Mouse (Mus musculus) midbrain, embryonic 10.5 days (tissue): ENCODE results near the gene Rps11. TPM values are rescaled to one million over a fixed set of nuclear protein-coding genes. Genes with fewer than 3 reads are reported as not detected.

Experiments
- DNase-seq: peaks from one replicate; pipeline ENCODE4 v3.0.0-alpha.2; 2017; ENCODE audit warnings: low spot score
- H3K27ac ChIP-seq: fragments of 300-500 bp; sonication (generic); replicated peaks from 2 replicates; pipeline ENCODE4 v1.5.1; 2016; ENCODE audit warnings: mild to moderate bottlenecking
- H3K27me3 ChIP-seq: fragments of 300-500 bp; sonication (generic); 2 replicates; pipeline ENCODE4 v1.6.1; 2016; ENCODE audit warnings: low read depth, mild to moderate bottlenecking; ENCODE audit not compliant: poor library complexity, severe bottlenecking
- H3K36me3 ChIP-seq: fragments of 300-500 bp; sonication (generic); 2 replicates; pipeline ENCODE4 v1.6.1; 2016; ENCODE audit warnings: mild to moderate bottlenecking, moderate library complexity
- H3K4me1 ChIP-seq: fragments of 300-500 bp; sonication (generic); 2 replicates; pipeline ENCODE4 v1.6.1; 2016
- H3K4me3 ChIP-seq: fragments of 300-500 bp; sonication (generic); 2 replicates; pipeline ENCODE4 v1.5.1; 2016; ENCODE audit warnings: mild to moderate bottlenecking, moderate library complexity
- H3K9me3 ChIP-seq: fragments of 300-500 bp; sonication (generic); replicated peaks from 2 replicates; pipeline ENCODE4 v1.6.1; 2016; ENCODE audit warnings: mild to moderate bottlenecking
- WGBS: fragments of 180-500 bp; shearing (Covaris S2); methylation state at CpG from one replicate; pipeline ENCODE4 v1.1.7; 2016; 5-methylcytosine and 5-hydroxymethylcytosine counted together
- microRNA counts: library from miRNA; unstranded; fragments of <30 nt; microRNA quantifications from one replicate; lab custom pipeline; 2017
- microRNA-seq: library from miRNA; unstranded; fragments of <30 nt; microRNA quantifications from one replicate; pipeline ENCODE4, GENCODE M21; 2017
- polyA plus RNA-seq: library from polyadenylated mRNA; unstranded; fragments of >200 nt; fragmentation: Nextera tagmentation; extraction: Ambion mirVana; gene quantifications from 2 replicates; pipeline ENCODE4 v1.2.1, GENCODE M21; 2016

Gene Rps11
- polyA plus RNA-seq, 1 experiment from 2014 or later, result 1,787 TPM

DNA sequence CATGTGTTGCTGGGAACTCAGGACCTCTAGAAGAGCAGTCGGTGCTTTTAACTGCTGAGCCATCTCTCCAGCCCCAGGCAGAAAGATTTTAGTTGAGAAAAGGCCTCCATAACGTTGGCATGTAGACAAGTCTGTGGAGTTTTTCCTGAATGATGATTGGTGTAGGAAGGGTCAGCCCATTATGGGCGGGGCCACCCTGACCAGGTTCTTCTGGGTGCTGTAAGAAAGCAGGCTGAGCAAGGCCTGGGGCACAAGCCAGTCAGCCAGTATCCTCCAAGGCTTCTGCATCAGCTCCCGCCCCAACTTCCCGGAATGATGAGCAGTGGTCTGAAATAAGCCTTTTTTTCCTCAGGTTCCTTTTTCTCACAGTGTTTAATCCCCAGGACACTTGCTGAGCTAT is 43.2 kb downstream of the Rps11 start:
- Histone ChIP-seq H3K36me3 (peaks cover 52% of the 10 kb centered on the region), H3K4me1 (0 out of 2 replicates have a peak, but pooled peaks cover 2% of the 10 kb centered on the region), H3K9me3 (no peaks in the 10 kb centered on the region), H3K4me3 (no peak overlapping the region), H3K27me3 (no peaks in the 10 kb centered on the region), H3K27ac (no peak overlapping the region)
- 44% methylated on average over 5 of the region's 5 CpGs for WGBS
- no peak for DNase-seq

DNA sequence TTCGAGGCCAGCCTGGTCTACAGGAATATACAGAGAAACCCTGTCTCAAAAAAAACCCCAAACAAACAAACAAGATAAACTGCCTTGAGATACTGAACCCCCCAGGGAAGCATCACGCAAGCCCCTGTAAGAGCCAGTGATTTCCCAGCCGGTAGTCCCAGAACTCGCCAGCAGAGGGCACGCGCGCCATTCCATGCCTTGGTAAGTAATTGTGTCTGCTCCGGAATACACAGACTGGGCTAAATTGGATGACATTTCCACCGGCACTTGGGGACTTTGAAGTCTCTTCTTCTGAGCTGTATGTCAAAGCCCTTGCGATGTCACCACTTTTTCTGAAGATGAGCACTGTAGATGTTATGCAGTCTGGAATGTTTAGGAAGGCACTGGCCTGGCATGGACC is 44.4 kb downstream of the Rps11 start:
- peak; percentile 88 for DNase-seq
- Histone ChIP-seq H3K27me3 (no peaks in the 10 kb centered on the region), H3K27ac (no peak overlapping the region), H3K4me1 (0 out of 2 replicates have a peak, but pooled peaks cover 2% of the 10 kb centered on the region), H3K9me3 (no peaks in the 10 kb centered on the region), H3K36me3 (peaks cover 53% of the 10 kb centered on the region), H3K4me3 (peak overlapping the region; percentile 23; the same call in 1 of the 2 replicates)
- 2% methylated on average over 10 of the region's 10 CpGs for WGBS

DNA sequence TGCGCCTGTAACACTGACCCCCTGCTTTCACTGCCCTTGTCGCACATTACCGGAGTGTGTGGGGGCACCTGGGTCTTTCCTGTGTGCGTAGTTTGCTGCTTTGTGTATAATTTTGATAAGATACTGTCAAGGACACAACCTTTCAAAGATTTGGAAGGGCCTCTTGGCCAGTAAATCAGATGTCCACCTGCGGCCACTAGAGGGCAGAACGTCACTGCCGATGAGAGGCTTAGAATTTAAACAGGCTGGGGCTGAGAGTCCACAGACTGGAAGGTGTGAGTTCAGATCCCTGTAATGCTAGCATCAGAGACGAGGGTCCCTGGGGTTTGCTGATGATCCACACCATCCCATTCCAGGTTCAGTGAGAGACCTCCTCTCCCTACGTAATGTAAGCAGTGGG is 45.7 kb downstream of the Rps11 start:
- 43% methylated on average over 9 of the region's 9 CpGs for WGBS
- peak; percentile 78 for DNase-seq
- Histone ChIP-seq H3K9me3 (no peaks in the 10 kb centered on the region), H3K4me1 (0 out of 2 replicates have a peak, but pooled peaks cover 2% of the 10 kb centered on the region), H3K36me3 (peaks cover 58% of the 10 kb centered on the region), H3K27ac (no peak overlapping the region), H3K4me3 (no peak overlapping the region), H3K27me3 (no peaks in the 10 kb centered on the region)

DNA sequence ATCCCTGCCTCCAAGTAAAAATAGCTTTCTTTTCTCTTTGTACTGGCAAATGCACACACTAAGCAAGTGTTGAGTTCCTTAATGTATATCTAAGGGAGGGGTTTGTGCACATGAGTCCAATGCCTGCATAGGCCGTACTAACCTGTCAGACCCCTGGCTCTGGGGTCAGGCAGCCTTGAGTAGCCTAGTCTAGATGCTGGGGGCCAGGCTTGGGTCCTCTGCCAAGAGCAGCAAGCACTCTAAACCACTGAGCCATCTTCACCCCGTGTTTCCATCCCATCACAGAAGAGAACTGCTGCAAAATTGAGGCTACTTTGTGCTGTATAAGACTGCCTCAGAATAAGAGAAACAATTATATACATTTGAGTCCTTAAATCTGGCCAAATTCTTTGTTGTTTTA is 46.4 kb downstream of the Rps11 start:
- Histone ChIP-seq H3K36me3 (peaks cover 53% of the 10 kb centered on the region), H3K27ac (no peak overlapping the region)
- 91% methylated on average over 2 of the region's 2 CpGs for WGBS

DNA sequence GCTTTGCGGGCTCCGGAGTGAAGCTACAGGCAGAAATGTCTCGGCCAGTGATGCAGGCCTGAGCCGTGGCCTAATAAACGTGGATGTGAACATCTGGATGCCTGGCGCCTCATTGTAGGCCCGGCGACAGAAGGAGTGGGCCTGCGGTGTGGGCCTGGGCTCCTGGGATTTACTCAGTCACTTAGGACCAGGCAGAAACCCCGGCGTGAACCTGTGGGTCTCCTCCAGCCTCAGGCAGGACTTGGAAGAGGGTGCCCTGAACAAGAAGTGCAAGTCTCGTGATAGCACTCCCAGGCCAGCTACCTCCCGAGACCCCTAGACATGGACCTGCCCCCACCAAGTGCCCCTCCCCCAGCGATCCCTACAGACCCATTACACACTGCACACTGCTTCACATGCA is 46.9 kb downstream of the Rps11 start:
- no peak overlapping the region for H3K27ac ChIP-seq
- H3K4me1 ChIP-seq, result no peaks in the 10 kb centered on the region
- H3K36me3 ChIP-seq, result peaks cover 48% of the 10 kb centered on the region
- H3K4me3 ChIP-seq, result no peak overlapping the region
- 92% methylated on average over 14 of the region's 14 CpGs for WGBS
- H3K27me3 ChIP-seq, result no peaks in the 10 kb centered on the region
- DNase-seq, result no peak
- no peaks in the 10 kb centered on the region for H3K9me3 ChIP-seq

More for the DNA sequence above, 46.4 kb downstream of the Rps11 start:
- no peaks in the 10 kb centered on the region for H3K27me3 ChIP-seq
- no peak overlapping the region for H3K4me3 ChIP-seq
- DNase-seq, result no peak
- no peaks in the 10 kb centered on the region for H3K9me3 ChIP-seq
- H3K4me1 ChIP-seq, result no peaks in the 10 kb centered on the region

DNA sequence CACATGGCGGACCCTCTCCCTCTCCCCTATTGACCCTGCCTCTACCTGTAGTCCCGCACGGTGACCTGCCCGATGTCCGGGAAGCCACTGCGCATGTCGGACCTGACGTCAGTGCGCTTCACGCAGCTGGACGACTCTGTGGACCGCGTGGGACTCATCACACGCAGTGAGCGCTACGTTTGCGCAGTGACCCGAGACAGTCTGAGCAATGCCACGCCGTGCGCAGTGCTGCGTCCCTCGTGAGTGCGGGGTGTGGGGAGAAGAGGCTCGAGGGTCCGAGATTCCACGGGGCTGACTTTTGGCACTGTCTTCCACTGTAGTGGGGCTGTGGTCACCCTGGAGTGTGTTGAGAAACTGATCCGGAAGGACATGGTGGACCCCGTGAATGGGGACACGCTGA is 47.7 kb downstream of the Rps11 start:
- Histone ChIP-seq H3K9me3 (no peaks in the 10 kb centered on the region), H3K27me3 (no peaks in the 10 kb centered on the region), H3K4me3 (no peak overlapping the region), H3K27ac (no peak overlapping the region), H3K36me3 (peaks cover 46% of the 10 kb centered on the region), H3K4me1 (no peaks in the 10 kb centered on the region)
- WGBS, result 88% methylated on average over 30 of the region's 30 CpGs
- no peak for DNase-seq

DNA sequence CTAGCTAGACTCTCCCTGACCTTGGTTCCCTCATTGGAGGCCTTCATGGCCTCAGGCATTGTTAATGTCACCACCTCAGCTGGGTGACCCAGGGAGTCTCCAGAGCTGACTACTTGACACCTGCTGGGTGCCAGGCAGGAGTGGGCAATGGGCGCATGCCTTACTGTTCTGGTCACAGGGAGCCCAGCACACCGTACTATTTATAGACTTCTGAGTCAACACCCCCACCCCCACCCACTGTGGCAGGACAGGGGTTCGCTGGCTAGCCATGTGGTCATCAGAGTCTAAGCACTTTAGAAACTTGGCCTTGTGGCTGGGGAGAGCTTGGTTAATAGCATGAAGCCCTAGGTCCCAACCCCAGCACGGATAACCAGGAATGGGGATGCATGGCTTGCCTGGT is 48.8 kb downstream of the Rps11 start:
- Histone ChIP-seq H3K27ac (no peak overlapping the region), H3K27me3 (no peaks in the 10 kb centered on the region), H3K4me3 (no peak overlapping the region), H3K36me3 (peaks cover 46% of the 10 kb centered on the region), H3K4me1 (no peaks in the 10 kb centered on the region), H3K9me3 (no peaks in the 10 kb centered on the region)
- 90% methylated on average over 4 of the region's 4 CpGs for WGBS
- DNase-seq, result no peak

DNA sequence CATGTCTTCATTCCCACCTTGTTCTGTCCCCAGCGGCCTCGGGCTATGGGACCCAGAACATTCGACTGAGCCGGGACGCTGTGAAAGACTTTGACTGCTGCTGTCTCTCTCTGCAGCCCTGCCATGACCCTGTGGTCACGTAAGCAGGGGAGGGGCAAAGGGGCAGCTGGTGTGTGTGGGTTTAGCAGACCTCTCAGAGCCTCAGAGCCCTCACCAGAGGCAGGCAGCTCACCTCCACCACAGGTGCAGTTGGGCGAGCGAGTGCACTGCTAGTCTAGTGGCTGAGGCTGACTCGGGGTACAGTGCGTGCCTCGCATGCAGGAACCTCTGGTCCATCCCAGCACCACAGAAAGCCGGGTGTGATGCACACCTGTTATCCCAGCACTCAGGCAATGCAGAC is 50.3 kb downstream of the Rps11 start:
- DNase-seq, result no peak
- no peaks in the 10 kb centered on the region for H3K9me3 ChIP-seq
- WGBS, result 93% methylated on average over 12 of the region's 12 CpGs
- peaks cover 46% of the 10 kb centered on the region for H3K36me3 ChIP-seq
- H3K4me1 ChIP-seq, result no peaks in the 10 kb centered on the region
- no peak overlapping the region for H3K4me3 ChIP-seq
- no peaks in the 10 kb centered on the region for H3K27me3 ChIP-seq
- H3K27ac ChIP-seq, result no peak overlapping the region

DNA sequence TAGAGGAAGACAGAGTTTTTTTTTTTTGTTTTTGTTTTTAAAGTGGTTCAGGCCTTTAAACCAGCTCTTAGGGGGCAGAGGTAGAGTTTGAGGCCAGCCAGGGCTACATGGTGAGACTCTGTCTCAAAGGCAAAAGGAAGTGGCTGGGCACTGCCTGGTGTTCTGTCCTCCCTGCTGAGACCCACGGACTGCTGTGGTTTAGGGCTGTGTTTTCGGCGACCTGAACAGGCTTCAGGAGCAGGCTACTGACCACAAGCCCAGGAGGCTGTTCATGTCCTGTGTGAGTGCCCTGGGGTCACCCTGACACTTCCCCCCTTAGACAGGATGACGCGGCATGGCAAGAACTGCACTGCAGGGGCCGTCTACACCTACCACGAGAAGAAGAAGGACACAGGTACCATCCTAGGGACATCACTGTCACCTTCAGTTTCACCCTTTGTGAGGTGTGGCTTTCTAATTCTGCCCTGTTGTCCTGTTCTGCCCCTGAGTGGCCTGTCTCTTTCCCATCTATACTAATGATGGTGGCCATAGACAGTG is 51.0 kb downstream of the Rps11 start:
- H3K36me3 ChIP-seq, result peaks cover 46% of the 10 kb centered on the region
- 90% methylated on average over 7 of the region's 7 CpGs for WGBS

More for the DNA sequence above, 51.0 kb downstream of the Rps11 start:
- no peak for DNase-seq
- H3K4me3 ChIP-seq, result no peak overlapping the region
- H3K27me3 ChIP-seq, result no peaks in the 10 kb centered on the region
- no peaks in the 10 kb centered on the region for H3K4me1 ChIP-seq
- no peaks in the 10 kb centered on the region for H3K9me3 ChIP-seq
- H3K27ac ChIP-seq, result no peak overlapping the region

MicroRNAs within 50 kb of the gene (microRNA counts, 519-probe panel; counts per million panel counts)
- not detected for microRNA mmu-miR-150 (lab: Ali Mortazavi, UCI)

Small RNAs within 50 kb of the gene (microRNA-seq; reads per million reads assigned to microRNA genes)
- 7.5 reads per million, percentile 18 among the genes with 10 or more reads in this experiment for gene Mir150
- gene Mir5121, result 19.7 reads per million, percentile 30 among the genes with 10 or more reads in this experiment
- not detected for gene Mir7055

Other genes starting within 250 kb of the Rps11 start
- gene Med25, start 231.7 kb downstream of the Rps11 start, polyA plus RNA-seq, result 213 and 220 TPM in 2 replicates
- 26.9 and 30.6 TPM in 2 replicates for gene Fuz, start 228.4 kb downstream of the Rps11 start, polyA plus RNA-seq
- 74.2 and 77.0 TPM in 2 replicates for gene Ap2a1, start 194.9 kb downstream of the Rps11 start, polyA plus RNA-seq
- gene Tsks, start 181.2 kb downstream of the Rps11 start, polyA plus RNA-seq, result 0.11 and 0.14 TPM in 2 replicates
- 22.3 and 26.8 TPM in 2 replicates for gene Cpt1c, start 149.6 kb downstream of the Rps11 start, polyA plus RNA-seq
- 908 and 945 TPM in 2 replicates for gene Prmt1, start 137.9 kb downstream of the Rps11 start, polyA plus RNA-seq
- 69.5 and 71.2 TPM in 2 replicates for gene Irf3, start 126.8 kb downstream of the Rps11 start, polyA plus RNA-seq
- 77.4 and 78.4 TPM in 2 replicates for gene Bcl2l12, start 125.7 kb downstream of the Rps11 start, polyA plus RNA-seq
- gene Scaf1, start 108.1 kb downstream of the Rps11 start, polyA plus RNA-seq, result 39.6 and 44.8 TPM in 2 replicates
- 22.0 and 23.6 TPM in 2 replicates for gene Rras, start 106.5 kb downstream of the Rps11 start, polyA plus RNA-seq
- gene Prr12, start 71.6 kb downstream of the Rps11 start, polyA plus RNA-seq, result 10.8 and 11.3 TPM in 2 replicates
- gene Nosip, start 62.0 kb downstream of the Rps11 start, polyA plus RNA-seq, result 63.0 and 66.7 TPM in 2 replicates
- 17.0 and 17.3 TPM in 2 replicates for gene Prrg2, start 61.8 kb downstream of the Rps11 start, polyA plus RNA-seq
- 122 and 128 TPM in 2 replicates for gene Rcn3, start 32.2 kb downstream of the Rps11 start, polyA plus RNA-seq
- gene Fcgrt, start 20.6 kb downstream of the Rps11 start, polyA plus RNA-seq, result 12.0 and 15.3 TPM in 2 replicates
- gene Rpl13a, start 4.3 kb upstream of the Rps11 start, polyA plus RNA-seq, result 1,083 and 1,243 TPM in 2 replicates
- 0.11 and 0.19 TPM in 2 replicates for gene Gm45713, start 11.8 kb upstream of the Rps11 start, polyA plus RNA-seq
- gene Flt3l, start 12.0 kb upstream of the Rps11 start, polyA plus RNA-seq, result 1.1 and 1.4 TPM in 2 replicates
- gene Pih1d1, start 29.9 kb upstream of the Rps11 start, polyA plus RNA-seq, result 108 and 111 TPM in 2 replicates
- gene Aldh16a1, start 30.1 kb upstream of the Rps11 start, polyA plus RNA-seq, result 45.7 and 51.2 TPM in 2 replicates
- gene Slc17a7, start 39.5 kb upstream of the Rps11 start, polyA plus RNA-seq, result 0.25 and 0.52 TPM in 2 replicates
- gene Gfy, start 55.1 kb upstream of the Rps11 start, polyA plus RNA-seq, result not detected in 2 replicates
- gene Pth2, start 56.6 kb upstream of the Rps11 start, polyA plus RNA-seq, result not detected in 2 replicates
- 0.73 and 0.88 TPM in 2 replicates for gene Ccdc155, start 80.5 kb upstream of the Rps11 start, polyA plus RNA-seq
- 0.72 and 1.4 TPM in 2 replicates for gene Dkkl1, start 87.7 kb upstream of the Rps11 start, polyA plus RNA-seq
- 365 and 367 TPM in 2 replicates for gene Tead2, start 91.3 kb upstream of the Rps11 start, polyA plus RNA-seq
- 0.43 and 0.65 TPM in 2 replicates for gene Cd37, start 114.7 kb upstream of the Rps11 start, polyA plus RNA-seq
- 0.07 TPM in 1 of 2 replicates, not detected in the other for gene Slc6a16, start 116.6 kb upstream of the Rps11 start, polyA plus RNA-seq
- gene Slc6a21, start 153.1 kb upstream of the Rps11 start, polyA plus RNA-seq, result not detected in 2 replicates
- gene Trpm4, start 209.3 kb upstream of the Rps11 start, polyA plus RNA-seq, result 7.0 and 9.6 TPM in 2 replicates
- gene Hrc, start 210.9 kb upstream of the Rps11 start, polyA plus RNA-seq, result 0.12 and 0.29 TPM in 2 replicates
- 6.4 and 7.4 TPM in 2 replicates for gene Ppfia3, start 242.6 kb upstream of the Rps11 start, polyA plus RNA-seq
- 1.0 and 1.4 TPM in 2 replicates for gene Lin7b, start 246.1 kb upstream of the Rps11 start, polyA plus RNA-seq